Mouse (Mus musculus): ENCODE measurements around the gene Lgals12.

DNA sequence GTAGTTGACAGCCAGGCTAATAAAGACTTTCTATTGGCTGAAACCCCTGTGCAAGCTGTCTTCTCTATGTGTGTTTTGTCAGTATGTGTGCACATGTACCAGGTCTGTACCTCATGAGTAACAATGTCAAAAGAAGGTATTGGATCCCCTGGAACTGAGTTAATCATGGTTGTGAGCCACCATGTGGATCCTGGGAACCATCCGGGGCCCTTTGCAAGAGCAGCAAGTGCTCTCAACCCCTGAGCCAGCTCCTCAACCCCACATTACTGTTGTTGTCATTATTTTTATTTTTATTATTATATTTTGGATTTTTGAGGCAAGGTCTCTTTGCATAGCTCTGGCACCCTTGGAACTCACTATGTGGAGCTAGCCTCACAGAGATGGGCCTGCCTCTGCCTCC is 50.4 kb downstream of the Lgals12 start:
- TF ChIP-seq ZMIZ1 (IDR thresholded peaks at IDR 0.05; ENCODE audit: low read depth, low read length) (no peak; the same call in 1 of the 2 replicates), CTCF (IDR thresholded peaks at IDR 0.05 in 2 of 3, conservative IDR thresholded peaks at IDR 0.05 in 1 of 3; ENCODE audit: control insufficient read depth in 1 of 3, insufficient read depth in 1 of 3, low read depth in 2 of 3, low read length in 3 of 3, poor library complexity in 1 of 3, severe bottlenecking in 1 of 3) (no peak), ZNF384 (IDR thresholded peaks at IDR 0.05; ENCODE audit: low read depth, low read length) (no peak), TCF12 (IDR thresholded peaks at IDR 0.05; ENCODE audit: low read depth, low read length) (no peak)

Measured in MEL (cell line).